Mouse (Mus musculus) small intestine, adult 2 months (tissue): ENCODE data around the gene Hprt. TPM values are rescaled to one million over a fixed set of nuclear protein-coding genes. Genes with fewer than 3 reads are reported as not detected.
"Not testable (repeated sequence)": the region's sequence is repeated elsewhere in the genome, so short reads cannot be mapped to it uniquely, and the experiment has no call there.

ENCODE experiments used
- H3K27ac ChIP-seq: fragments of 200-500 bp; 2 replicates; pipeline ENCODE4 v1.5.1; 2012; ENCODE audit warnings: low read depth, low read length, control low read depth, inconsistent platforms; ENCODE audit not compliant: insufficient read depth
- H3K27me3 ChIP-seq: fragments of 200-500 bp; 2 replicates; pipeline ENCODE4 v1.6.1; 2012; ENCODE audit warnings: mild to moderate bottlenecking, moderate library complexity, low read length, inconsistent platforms; ENCODE audit not compliant: control insufficient read depth, insufficient read depth
- H3K36me3 ChIP-seq: fragments of 200-500 bp; 2 replicates; pipeline ENCODE4 v1.6.1; 2012; ENCODE audit warnings: mild to moderate bottlenecking, low read length, control low read depth, inconsistent platforms; ENCODE audit not compliant: control insufficient read depth, insufficient read depth
- H3K4me1 ChIP-seq: fragments of 200-500 bp; 2 replicates; pipeline ENCODE4 v1.6.1; 2012; ENCODE audit warnings: low read length, inconsistent platforms, mixed read lengths; ENCODE audit not compliant: control insufficient read depth, insufficient read depth, insufficient read length
- H3K4me3 ChIP-seq: fragments of 200-500 bp; 2 replicates; pipeline ENCODE4 v1.5.1; 2012; ENCODE audit warnings: low read depth, mild to moderate bottlenecking, control low read depth, inconsistent platforms, low read length, moderate library complexity
- CTCF ChIP-seq: fragments of 200-500 bp; IDR thresholded peaks from 2 replicates; pipeline ENCODE4 v1.5.1; 2012; ENCODE audit warnings: low read depth, mild to moderate bottlenecking, control low read depth, inconsistent platforms, low read length, moderate library complexity, mixed read lengths; ENCODE audit not compliant: insufficient replicate concordance, insufficient read length; ENCODE audit errors: extremely low read depth
- POLR2A ChIP-seq: fragments of 200-500 bp; IDR thresholded peaks from 2 replicates; pipeline ENCODE4 v1.6.1; 2012; ENCODE audit warnings: low read depth, mild to moderate bottlenecking, control low read depth, inconsistent platforms, low read length, moderate library complexity
- WGBS: fragments of 180-500 bp; shearing (Covaris S2); methylation state at CpG from one replicate; pipeline ENCODE4 v1.1.7; 2018; 5-methylcytosine and 5-hydroxymethylcytosine counted together
- polyA plus RNA-seq: library from polyadenylated mRNA; depleted of rRNA; stranded (reverse); fragments of >200 nt; gene quantifications from 2 replicates; pipeline ENCODE4 v1.2.3, GENCODE M21; 2012

The Hprt gene
- polyA plus RNA-seq, 1 experiment = 2.4 TPM

DNA sequence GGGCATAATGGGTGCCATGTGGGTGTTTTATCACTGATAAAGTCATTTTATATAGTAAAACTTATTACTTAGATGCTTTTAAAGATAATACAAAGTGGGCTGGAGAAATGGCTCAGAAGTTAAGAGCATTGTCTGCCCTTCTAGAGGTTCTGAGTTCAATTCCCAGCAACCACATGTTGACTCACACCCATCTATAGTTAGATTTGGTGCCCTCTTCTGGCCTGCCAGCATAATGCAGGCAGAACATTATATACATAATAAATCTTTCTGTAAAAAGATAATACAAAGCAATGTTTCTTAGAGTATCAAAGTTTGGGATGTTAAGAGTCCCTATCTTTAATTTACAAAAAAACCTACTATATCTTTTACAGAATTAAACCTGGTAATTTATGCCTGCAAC is 27.6 kb downstream of the Hprt start:
- no peak overlapping the region for H3K4me3 ChIP-seq
- TF ChIP-seq POLR2A (no peak), CTCF (no peak)
- H3K36me3 ChIP-seq = peaks cover 12% of the 10 kb centered on the region; the same call in 1 of the 2 replicates
- no peaks in the 10 kb centered on the region for H3K27me3 ChIP-seq
- H3K27ac ChIP-seq = no peak overlapping the region
- H3K4me1 ChIP-seq = no peaks in the 10 kb centered on the region

DNA sequence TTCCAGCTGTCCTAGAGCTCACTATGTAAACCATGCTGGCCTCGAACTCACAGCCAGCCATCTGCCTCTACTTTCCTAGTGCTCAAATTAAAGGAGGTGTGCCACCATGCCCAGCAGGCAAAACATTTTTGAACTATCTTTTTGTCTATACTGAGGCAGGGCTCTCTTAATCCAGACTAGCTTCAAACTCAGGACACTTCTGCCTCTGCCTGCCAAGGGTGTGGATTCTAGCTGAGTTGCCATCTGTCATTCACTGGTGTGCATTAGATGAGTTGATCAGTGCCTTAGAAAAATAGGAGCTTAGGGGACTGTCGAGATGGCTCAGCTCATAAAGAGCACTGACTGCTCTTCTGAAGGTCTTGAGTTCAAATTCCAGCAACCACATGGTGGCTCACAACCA is 35.1 kb downstream of the Hprt start:
- TF ChIP-seq POLR2A (no peak), CTCF (no peak)
- H3K4me3 ChIP-seq = no peak overlapping the region
- WGBS = 86% methylated on average over 2 of the region's 2 CpGs
- H3K27me3 ChIP-seq = no peaks in the 10 kb centered on the region
- H3K4me1 ChIP-seq = no peaks in the 10 kb centered on the region
- no peak overlapping the region for H3K27ac ChIP-seq
- peaks cover 7% of the 10 kb centered on the region for H3K36me3 ChIP-seq

DNA sequence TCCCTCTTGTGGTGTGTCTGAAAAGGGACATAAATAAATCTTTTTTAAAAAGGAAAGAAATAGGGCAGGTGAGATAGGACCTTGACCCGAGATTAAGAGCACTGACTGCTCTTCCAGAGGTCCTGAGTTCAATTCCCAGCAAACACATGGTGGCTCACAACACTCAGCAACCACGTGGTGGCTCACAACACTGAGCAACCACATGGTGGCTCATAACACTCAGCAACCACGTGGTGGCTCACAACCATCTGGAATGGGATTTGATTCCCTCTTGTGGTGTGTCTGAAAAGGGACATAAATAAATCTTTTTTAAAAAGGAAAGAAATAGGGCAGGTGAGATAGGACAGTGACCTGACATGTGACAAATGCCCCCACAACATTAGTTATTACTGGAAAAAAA is 36.3 kb downstream of the Hprt start:
- WGBS = 10% methylated on average over 3 of the region's 3 CpGs
- H3K36me3 ChIP-seq, H3K27ac ChIP-seq, H3K27me3 ChIP-seq, H3K4me1 ChIP-seq, H3K4me3 ChIP-seq: not testable (repeated sequence)

DNA sequence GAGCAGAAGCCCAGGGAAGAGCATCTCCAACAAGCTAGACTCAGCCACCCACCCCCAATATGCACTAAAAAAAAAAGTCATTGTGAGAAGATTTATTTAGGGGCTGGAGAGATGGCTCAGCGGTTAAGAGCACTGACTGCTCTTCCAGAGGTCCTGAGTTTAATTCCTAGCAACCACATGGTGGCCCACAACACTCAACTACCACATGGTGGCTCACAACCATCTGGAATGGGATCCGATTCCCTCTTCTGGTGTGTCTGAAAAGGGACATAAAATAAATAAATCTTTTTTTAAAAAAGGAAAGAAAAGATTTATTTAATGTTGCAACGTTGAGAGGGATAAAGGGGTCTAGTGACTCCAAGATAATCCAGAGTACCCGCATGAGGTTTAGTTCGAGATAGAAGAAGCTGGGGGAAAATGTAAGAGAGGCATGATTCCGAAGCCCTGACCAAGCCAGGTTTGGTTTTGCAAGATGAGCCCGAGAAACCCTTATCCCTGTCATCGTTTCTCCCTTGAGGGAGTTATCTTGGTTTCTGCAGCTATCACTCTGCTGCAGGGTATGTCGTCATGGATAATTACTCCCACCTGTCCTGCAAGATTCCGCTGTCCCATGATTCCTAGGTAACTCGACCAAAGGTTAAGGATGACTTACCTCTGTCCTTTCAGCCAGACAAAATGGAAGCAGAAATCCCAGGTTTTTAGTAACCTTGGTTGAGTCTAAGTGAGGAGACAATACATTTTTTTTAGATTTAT is 37.7 kb downstream of the Hprt start:
- no peaks in the 10 kb centered on the region for H3K27me3 ChIP-seq
- no peak for TF ChIP-seq POLR2A
- no peak for TF ChIP-seq CTCF
- WGBS = 48% methylated on average over 11 of the region's 11 CpGs
- no peak overlapping the region for H3K27ac ChIP-seq
- H3K4me1 ChIP-seq = no peaks in the 10 kb centered on the region
- peaks cover 3% of the 10 kb centered on the region for H3K36me3 ChIP-seq
- H3K4me3 ChIP-seq = no peak overlapping the region

DNA sequence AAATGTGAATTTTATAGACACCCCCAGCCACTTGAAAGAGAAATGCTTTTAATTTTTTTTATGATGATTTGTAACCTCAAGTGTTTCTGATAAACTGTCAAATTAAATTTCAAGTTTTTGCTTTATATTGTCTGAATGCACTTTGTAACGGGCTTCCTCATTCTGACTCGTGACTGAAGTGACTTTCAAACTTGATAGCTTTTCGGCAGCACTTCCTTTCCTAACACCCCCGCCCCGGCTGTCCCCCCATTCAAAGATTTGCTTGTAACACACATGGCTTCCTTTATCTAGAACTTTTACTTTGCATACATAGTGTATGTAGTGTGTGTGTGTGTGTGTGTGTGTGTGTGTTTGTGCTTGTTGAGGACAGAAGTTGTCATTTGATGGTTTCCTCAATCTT is 41.6 kb downstream of the Hprt start:
- 62% methylated on average over 5 of the region's 5 CpGs for WGBS
- H3K4me1 ChIP-seq = no peaks in the 10 kb centered on the region
- H3K27me3 ChIP-seq = no peaks in the 10 kb centered on the region
- H3K27ac ChIP-seq = no peak overlapping the region
- no peak for TF ChIP-seq CTCF
- no peak for TF ChIP-seq POLR2A
- no peaks in the 10 kb centered on the region for H3K36me3 ChIP-seq
- no peak overlapping the region for H3K4me3 ChIP-seq

DNA sequence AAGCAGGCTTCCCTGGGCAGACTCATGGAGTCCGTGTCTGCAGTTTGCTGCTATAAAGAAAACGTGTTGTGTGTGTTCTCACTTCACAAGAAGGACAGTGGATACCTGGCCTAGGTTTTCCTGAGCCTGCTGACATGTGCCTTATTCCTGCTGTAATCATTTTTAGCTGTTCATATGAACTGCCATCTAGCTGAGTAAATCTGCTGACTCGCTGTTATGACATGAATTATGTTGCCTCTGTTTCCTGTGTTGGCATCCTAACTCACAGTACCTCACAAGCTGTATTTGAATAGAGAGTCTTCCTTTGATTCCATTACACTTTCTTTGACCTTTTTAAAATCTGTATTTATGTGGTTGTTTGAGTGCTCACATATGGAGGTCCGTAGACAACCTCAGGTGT is 50.3 kb downstream of the Hprt start:
- WGBS = 88% methylated on average over 4 of the region's 4 CpGs
- H3K27me3 ChIP-seq = no peaks in the 10 kb centered on the region
- H3K36me3 ChIP-seq = no peaks in the 10 kb centered on the region
- H3K4me1 ChIP-seq = no peaks in the 10 kb centered on the region
- no peak overlapping the region for H3K4me3 ChIP-seq
- H3K27ac ChIP-seq = no peak overlapping the region
- TF ChIP-seq POLR2A = no peak
- no peak for TF ChIP-seq CTCF

DNA sequence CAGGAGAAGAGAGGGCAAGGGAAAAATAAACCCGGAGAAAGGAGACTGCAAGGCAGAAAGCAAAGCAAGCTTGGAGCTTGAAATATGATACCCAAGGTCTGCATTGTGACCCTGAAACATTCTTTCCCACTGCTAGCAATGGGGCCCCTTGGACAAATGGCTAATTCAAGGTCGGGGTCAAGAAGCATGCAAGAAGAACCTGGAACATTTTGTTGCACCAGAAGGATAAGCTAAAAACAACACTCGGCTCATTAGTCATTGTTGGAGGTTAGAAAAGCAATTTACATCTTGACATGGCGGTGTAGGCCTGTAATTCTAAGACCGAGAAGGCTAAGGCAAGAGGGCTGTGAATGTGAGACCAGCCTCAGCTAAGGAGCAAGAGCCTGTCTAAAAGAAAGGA is 51.7 kb downstream of the Hprt start:
- TF ChIP-seq CTCF = no peak
- no peak for TF ChIP-seq POLR2A
- Histone ChIP-seq H3K4me3 (no peak overlapping the region), H3K4me1 (no peaks in the 10 kb centered on the region), H3K27ac (no peak overlapping the region), H3K36me3 (no peaks in the 10 kb centered on the region), H3K27me3 (no peaks in the 10 kb centered on the region)
- WGBS = 58% methylated on average over 5 of the region's 5 CpGs
